Mouse (Mus musculus): ENCODE results near the gene Cep131.

- TF ChIP-seq CTCF (IDR thresholded peaks at IDR 0.05; ENCODE audit: low read depth) (no peak), EP300 (optimal IDR thresholded peaks at IDR 0.05) (no peak)
These were observed 59.7 kb downstream of the Cep131 start for GRCm38 (mm10) chr11:120026941-120027340.
